Mouse (Mus musculus): Measurements from ENCODE around the gene Gadd45a.

- no peak for TF ChIP-seq TCF12 (IDR thresholded peaks at IDR 0.05; ENCODE audit: insufficient read depth, poor library complexity, severe bottlenecking)
- no peak for TF ChIP-seq MYOD1 (IDR thresholded peaks at IDR 0.05; ENCODE audit: control insufficient read depth in 1 of 3, insufficient read length in 2 of 3, low read depth in 2 of 3)
- TF ChIP-seq MYOG (IDR thresholded peaks at IDR 0.05; ENCODE audit: control insufficient read depth in 1 of 3, insufficient read depth in 1 of 3, insufficient read length in 2 of 3, low read depth in 2 of 3), result no peak
- no peak for TF ChIP-seq POLR2A (IDR thresholded peaks at IDR 0.05; ENCODE audit: insufficient read length, low read depth)
These were observed 20.6 kb downstream of the Gadd45a start for GRCm38 (mm10) chr6:67016520-67017111.

Measured in myocyte (in vitro differentiated cells).